Mouse (Mus musculus) kidney, embryonic 16.5 days (tissue): Measurements from ENCODE around the gene Six2. TPM values are rescaled to one million over a fixed set of nuclear protein-coding genes. Genes with fewer than 3 reads are reported as not detected.

ENCODE experiments used
- ATAC-seq: fragments of 200-750 bp; cut with Nextera tagmentation; 2 replicates; pipeline ENCODE4 v1.8.0; 2017; ENCODE audit warnings: moderate TSS enrichment; ENCODE audit not compliant: low FRiP score, low TSS enrichment
- H3K27ac ChIP-seq: fragments of 300-500 bp; sonication (generic); 2 replicates; pipeline ENCODE4 v1.5.1; 2014; ENCODE audit warnings: low read length
- H3K27me3 ChIP-seq: fragments of 300-500 bp; sonication (generic); 2 replicates; pipeline ENCODE4 v1.6.1; 2014; ENCODE audit warnings: low read length, control low read depth, mixed read lengths; ENCODE audit not compliant: insufficient read depth
- H3K36me3 ChIP-seq: fragments of 300-500 bp; sonication (generic); 2 replicates; pipeline ENCODE4 v1.6.1; 2014; ENCODE audit warnings: low read length, control low read depth, mixed read lengths; ENCODE audit not compliant: insufficient read depth
- H3K4me1 ChIP-seq: fragments of 300-500 bp; sonication (generic); 2 replicates; pipeline ENCODE4 v1.6.1; 2014; ENCODE audit warnings: low read length, control low read depth, mixed read lengths; ENCODE audit not compliant: insufficient read depth
- H3K4me2 ChIP-seq: fragments of 300-500 bp; sonication (generic); replicated peaks from 2 replicates; pipeline ENCODE4 v1.6.1; 2014; ENCODE audit warnings: low read depth, low read length
- H3K4me3 ChIP-seq: fragments of 300-500 bp; sonication (generic); 2 replicates; pipeline ENCODE4 v1.5.1; 2014; ENCODE audit warnings: mild to moderate bottlenecking, low read length
- H3K9ac ChIP-seq: fragments of 300-500 bp; sonication (generic); replicated peaks from 2 replicates; pipeline ENCODE4 v1.6.1; 2014; ENCODE audit warnings: low read length
- H3K9me3 ChIP-seq: fragments of 300-500 bp; sonication (generic); 2 replicates; pipeline ENCODE4 v1.6.1; 2016; ENCODE audit warnings: low read length, control low read depth
- WGBS: fragments of 180-500 bp; shearing (Covaris S2); extraction: QIAGEN DNeasy Blood & Tissue Kit; methylation state at CpG from one replicate; pipeline ENCODE4 v1.1.7; 2014; 5-methylcytosine and 5-hydroxymethylcytosine counted together
- polyA plus RNA-seq: library from polyadenylated mRNA; unstranded; fragments of >200 nt; fragmentation: Nextera tagmentation; extraction: Ambion mirVana; gene quantifications from 2 replicates; pipeline ENCODE4 v1.2.1, GENCODE M21; 2015

Gene Six2
- polyA plus RNA-seq, result 13.3 and 15.9 TPM in 2 replicates

GRCm38 (mm10) chr17:85688236-85688910 is at the start of gene Six2:
TSS of gene Six2 (minus strand) at chr17:85688274.
- ATAC-seq, result peak; percentile 93
- Histone ChIP-seq H3K9me3 (no peaks in the 10 kb centered on the region), H3K27ac (peak within 1 kb of the TSS; percentile 76), H3K4me3 (peak within 1 kb of the TSS; percentile 57), H3K4me1 (peaks cover 25% of the 10 kb centered on the region), H3K9ac (peak within 1 kb of the TSS; percentile 70), H3K4me2 (peak within 1 kb of the TSS; percentile 73), H3K36me3 (no peaks in the 10 kb centered on the region), H3K27me3 (peaks cover 86% of the 10 kb centered on the region)
- under 1% methylated on average over 55 of the region's 55 CpGs for WGBS

GRCm38 (mm10) chr17:85737090-85737780 is 49.2 kb upstream of the Six2 start:
- H3K27me3 ChIP-seq, result no peaks in the 10 kb centered on the region
- peak; percentile 91 for ATAC-seq
- no peak overlapping the region for H3K9ac ChIP-seq
- H3K4me3 ChIP-seq, result no peak overlapping the region
- H3K9me3 ChIP-seq, result no peaks in the 10 kb centered on the region
- WGBS, result 28% methylated on average over 16 of the region's 19 CpGs
- H3K27ac ChIP-seq, result no peak overlapping the region
- H3K4me1 ChIP-seq, result peaks cover 6% of the 10 kb centered on the region; the same call in 1 of the 2 replicates
- no peak overlapping the region for H3K4me2 ChIP-seq
- H3K36me3 ChIP-seq, result no peaks in the 10 kb centered on the region

GRCm38 (mm10) chr17:85731329-85731728 is 43.3 kb upstream of the Six2 start:
- H3K9me3 ChIP-seq, result no peaks in the 10 kb centered on the region
- no peaks in the 10 kb centered on the region for H3K27me3 ChIP-seq
- H3K9ac ChIP-seq, result no peak overlapping the region
- H3K27ac ChIP-seq, result no peak overlapping the region
- H3K4me3 ChIP-seq, result no peak overlapping the region
- ATAC-seq, result no peak
- no peak overlapping the region for H3K4me2 ChIP-seq
- H3K4me1 ChIP-seq, result no peaks in the 10 kb centered on the region
- H3K36me3 ChIP-seq, result no peaks in the 10 kb centered on the region
- 94% methylated on average over 5 of the region's 5 CpGs for WGBS

- Histone ChIP-seq H3K27me3 (no peaks in the 10 kb centered on the region), H3K36me3 (no peaks in the 10 kb centered on the region), H3K4me1 (no peaks in the 10 kb centered on the region), H3K4me3 (no peak overlapping the region), H3K9ac (no peak overlapping the region), H3K4me2 (no peak overlapping the region), H3K9me3 (no peaks in the 10 kb centered on the region), H3K27ac (no peak overlapping the region)
- no peak for ATAC-seq
- WGBS, result 82% methylated on average over 12 of the region's 12 CpGs
These were observed 42.3 kb upstream of the Six2 start for GRCm38 (mm10) chr17:85730231-85731015.

GRCm38 (mm10) chr17:85728071-85728718 is 40.1 kb upstream of the Six2 start:
- Histone ChIP-seq H3K4me2 (no peak overlapping the region), H3K4me1 (no peaks in the 10 kb centered on the region), H3K4me3 (no peak overlapping the region), H3K27me3 (no peaks in the 10 kb centered on the region), H3K27ac (no peak overlapping the region), H3K9me3 (no peaks in the 10 kb centered on the region), H3K36me3 (no peaks in the 10 kb centered on the region), H3K9ac (no peak overlapping the region)
- 91% methylated on average over 5 of the region's 5 CpGs for WGBS
- no peak for ATAC-seq

GRCm38 (mm10) chr17:85725988-85726387 is 37.9 kb upstream of the Six2 start:
- Histone ChIP-seq H3K27ac (no peak overlapping the region), H3K9me3 (no peaks in the 10 kb centered on the region)
- no peak for ATAC-seq

GRCm38 (mm10) chr17:85723166-85723565 is 35.1 kb upstream of the Six2 start:
- H3K36me3 ChIP-seq, result no peaks in the 10 kb centered on the region

More at GRCm38 (mm10) chr17:85725988-85726387, 37.9 kb upstream of the Six2 start:
- H3K4me3 ChIP-seq, result no peak overlapping the region
- no peak overlapping the region for H3K9ac ChIP-seq
- no peak overlapping the region for H3K4me2 ChIP-seq
- H3K36me3 ChIP-seq, result no peaks in the 10 kb centered on the region
- 88% methylated on average over 9 of the region's 9 CpGs for WGBS
- no peaks in the 10 kb centered on the region for H3K4me1 ChIP-seq
- H3K27me3 ChIP-seq, result no peaks in the 10 kb centered on the region

GRCm38 (mm10) chr17:85717266-85717665 is 29.2 kb upstream of the Six2 start:
- ATAC-seq, result no peak

More at GRCm38 (mm10) chr17:85723166-85723565, 35.1 kb upstream of the Six2 start:
- no peak overlapping the region for H3K4me2 ChIP-seq
- no peaks in the 10 kb centered on the region for H3K4me1 ChIP-seq
- no peak for ATAC-seq
- WGBS, result 86% methylated on average over 5 of the region's 5 CpGs
- H3K4me3 ChIP-seq, result no peak overlapping the region
- H3K27me3 ChIP-seq, result no peaks in the 10 kb centered on the region
- H3K9ac ChIP-seq, result no peak overlapping the region
- no peak overlapping the region for H3K27ac ChIP-seq
- no peaks in the 10 kb centered on the region for H3K9me3 ChIP-seq

GRCm38 (mm10) chr17:85715784-85716183 is 27.7 kb upstream of the Six2 start:
- 72% methylated on average over 11 of the region's 11 CpGs for WGBS
- Histone ChIP-seq H3K4me2 (no peak overlapping the region), H3K36me3 (no peaks in the 10 kb centered on the region), H3K9me3 (no peaks in the 10 kb centered on the region), H3K4me3 (no peak overlapping the region), H3K27ac (no peak overlapping the region), H3K4me1 (0 out of 2 replicates have a peak, but pooled peaks cover 3% of the 10 kb centered on the region), H3K9ac (no peak overlapping the region), H3K27me3 (no peaks in the 10 kb centered on the region)
- no peak for ATAC-seq

More at GRCm38 (mm10) chr17:85717266-85717665, 29.2 kb upstream of the Six2 start:
- 59% methylated on average over 7 of the region's 7 CpGs for WGBS
- no peaks in the 10 kb centered on the region for H3K36me3 ChIP-seq
- no peak overlapping the region for H3K4me2 ChIP-seq
- H3K27ac ChIP-seq, result no peak overlapping the region
- H3K4me1 ChIP-seq, result 0 out of 2 replicates have a peak, but pooled peaks cover 3% of the 10 kb centered on the region
- H3K9me3 ChIP-seq, result no peaks in the 10 kb centered on the region
- H3K4me3 ChIP-seq, result no peak overlapping the region
- H3K27me3 ChIP-seq, result no peaks in the 10 kb centered on the region
- no peak overlapping the region for H3K9ac ChIP-seq
